Mouse (Mus musculus): ENCODE results near the gene Itga5. TPM values are rescaled to one million over a fixed set of nuclear protein-coding genes. Genes with fewer than 3 reads are reported as not detected.

The Itga5 gene
- total RNA-seq, 1 experiment: 80.8 TPM

GRCm38 (mm10) chr15:103302341-103303021 is 64.1 kb downstream of the Itga5 start:
- Histone ChIP-seq H3K27ac (ENCODE audit: insufficient read depth, low read depth, low read length, poor library complexity, severe bottlenecking) (no peak overlapping the region), H3K4me1 (ENCODE audit: control insufficient read depth in 2 of 2, insufficient read depth in 2 of 2, low read length in 2 of 2, poor library complexity in 1 of 2) (peaks cover 4 to 31% of the 10 kb centered on the region in 2 experiments; a peak in 3 of 4 replicates), H3K4me3 (ENCODE audit: insufficient read depth in 1 of 2, low read depth in 1 of 2, low read length in 2 of 2, poor library complexity in 1 of 2, severe bottlenecking in 1 of 2) (no peak overlapping the region), H3K9me3 (ENCODE audit: control insufficient read depth, insufficient read depth, low read depth, low read length) (no peaks in the 10 kb centered on the region; the same call in 1 of the 2 replicates), H3K36me3 (ENCODE audit: control insufficient read depth, insufficient read depth, low read length, poor library complexity, severe bottlenecking) (no peaks in the 10 kb centered on the region), H3K9ac (ENCODE audit: insufficient read depth, low read depth, low read length, poor library complexity, severe bottlenecking) (no peak overlapping the region)
- TF ChIP-seq MAFK (IDR thresholded peaks at IDR 0.05; ENCODE audit: insufficient read depth, low read depth, low read length) (no peak), CHD2 (IDR thresholded peaks at IDR 0.05; ENCODE audit: low read depth, low read length) (no peak), ZC3H11A (IDR thresholded peaks at IDR 0.05; ENCODE audit: borderline replicate concordance, low read depth, low read length) (no peak), ZNF384 (IDR thresholded peaks at IDR 0.05; ENCODE audit: low read depth, low read length) (no peak), HCFC1 (IDR thresholded peaks at IDR 0.05; ENCODE audit: borderline replicate concordance, insufficient read depth, low read length) (no peak)
- DNase-seq (ENCODE audit: low read depth, low spot score): no peak
- in situ Hi-C loops (cut with MboI; ENCODE audit: low sequenced_read_pairs in 2 of 2, unreplicated experiment in 2 of 2): loop anchor here in 1 of 2 experiments (25.0 kb wide), 1 partner anchor 315 kb away; the partner anchor contains the start of genes Hoxc6, Hoxc8 and Hoxc9

GRCm38 (mm10) chr15:103301547-103302340 is 64.8 kb downstream of the Itga5 start:
- no peak overlapping the region for H3K9ac ChIP-seq (ENCODE audit: insufficient read depth, low read depth, low read length, poor library complexity, severe bottlenecking)
- H3K4me3 ChIP-seq (ENCODE audit: insufficient read depth in 1 of 2, low read depth in 1 of 2, low read length in 2 of 2, poor library complexity in 1 of 2, severe bottlenecking in 1 of 2): no peak overlapping the region
- DNase-seq (ENCODE audit: low read depth, low spot score): no peak

GRCm38 (mm10) chr15:103301046-103301445 is 65.5 kb downstream of the Itga5 start:
- Histone ChIP-seq H3K9me3 (ENCODE audit: control insufficient read depth, insufficient read depth, low read depth, low read length) (no peaks in the 10 kb centered on the region; the same call in 1 of the 2 replicates), H3K9ac (ENCODE audit: insufficient read depth, low read depth, low read length, poor library complexity, severe bottlenecking) (no peak overlapping the region), H3K36me3 (ENCODE audit: control insufficient read depth, insufficient read depth, low read length, poor library complexity, severe bottlenecking) (peaks cover 5% of the 10 kb centered on the region; the same call in 1 of the 2 replicates), H3K4me1 (ENCODE audit: control insufficient read depth in 2 of 2, insufficient read depth in 2 of 2, low read length in 2 of 2, poor library complexity in 1 of 2) (peaks cover 7 to 36% of the 10 kb centered on the region in 2 experiments; a peak in 3 of 4 replicates), H3K4me3 (ENCODE audit: insufficient read depth in 1 of 2, low read depth in 1 of 2, low read length in 2 of 2, poor library complexity in 1 of 2, severe bottlenecking in 1 of 2) (no peak overlapping the region), H3K27ac (ENCODE audit: insufficient read depth, low read depth, low read length, poor library complexity, severe bottlenecking) (no peak overlapping the region)
- in situ Hi-C loops (cut with MboI; ENCODE audit: low sequenced_read_pairs in 2 of 2, unreplicated experiment in 2 of 2): loop anchor here in 1 of 2 experiments (25.0 kb wide), 1 partner anchor 314 kb away; the partner anchor contains the start of genes Hoxc6, Hoxc8 and Hoxc9
- DNase-seq (ENCODE audit: low read depth, low spot score): no peak
- TF ChIP-seq HCFC1 (IDR thresholded peaks at IDR 0.05; ENCODE audit: borderline replicate concordance, insufficient read depth, low read length) (no peak), ZNF384 (IDR thresholded peaks at IDR 0.05; ENCODE audit: low read depth, low read length) (no peak), MAFK (IDR thresholded peaks at IDR 0.05; ENCODE audit: insufficient read depth, low read depth, low read length) (no peak), CHD2 (IDR thresholded peaks at IDR 0.05; ENCODE audit: low read depth, low read length) (no peak), ZC3H11A (IDR thresholded peaks at IDR 0.05; ENCODE audit: borderline replicate concordance, low read depth, low read length) (no peak)

More at GRCm38 (mm10) chr15:103301547-103302340, 64.8 kb downstream of the Itga5 start:
- peaks cover 4 to 34% of the 10 kb centered on the region in 2 experiments; a peak in 3 of 4 replicates for H3K4me1 ChIP-seq (ENCODE audit: control insufficient read depth in 2 of 2, insufficient read depth in 2 of 2, low read length in 2 of 2, poor library complexity in 1 of 2)
- H3K27ac ChIP-seq (ENCODE audit: insufficient read depth, low read depth, low read length, poor library complexity, severe bottlenecking): no peak overlapping the region
- in situ Hi-C loops (cut with MboI; ENCODE audit: low sequenced_read_pairs in 2 of 2, unreplicated experiment in 2 of 2): loop anchor here in 1 of 2 experiments (25.0 kb wide), 1 partner anchor 314 kb away; the partner anchor contains the start of genes Hoxc6, Hoxc8 and Hoxc9
- TF ChIP-seq HCFC1 (IDR thresholded peaks at IDR 0.05; ENCODE audit: borderline replicate concordance, insufficient read depth, low read length): no peak
- TF ChIP-seq ZC3H11A (IDR thresholded peaks at IDR 0.05; ENCODE audit: borderline replicate concordance, low read depth, low read length): no peak
- TF ChIP-seq CHD2 (IDR thresholded peaks at IDR 0.05; ENCODE audit: low read depth, low read length): no peak
- no peak for TF ChIP-seq ZNF384 (IDR thresholded peaks at IDR 0.05; ENCODE audit: low read depth, low read length)
- TF ChIP-seq MAFK (IDR thresholded peaks at IDR 0.05; ENCODE audit: insufficient read depth, low read depth, low read length): no peak
- no peaks in the 10 kb centered on the region; the same call in 1 of the 2 replicates for H3K9me3 ChIP-seq (ENCODE audit: control insufficient read depth, insufficient read depth, low read depth, low read length)
- 0 out of 2 replicates have a peak, but pooled peaks cover under 1% of the 10 kb centered on the region for H3K36me3 ChIP-seq (ENCODE audit: control insufficient read depth, insufficient read depth, low read length, poor library complexity, severe bottlenecking)

- in situ Hi-C loops (cut with MboI; ENCODE audit: low sequenced_read_pairs in 2 of 2, unreplicated experiment in 2 of 2): loop anchor here in 1 of 2 experiments (25.0 kb wide), 1 partner anchor 313 kb away; the partner anchor contains the start of genes Hoxc6, Hoxc8 and Hoxc9
- Histone ChIP-seq H3K9me3 (ENCODE audit: control insufficient read depth, insufficient read depth, low read depth, low read length) (no peaks in the 10 kb centered on the region; the same call in 1 of the 2 replicates), H3K27ac (ENCODE audit: insufficient read depth, low read depth, low read length, poor library complexity, severe bottlenecking) (no peak overlapping the region), H3K9ac (ENCODE audit: insufficient read depth, low read depth, low read length, poor library complexity, severe bottlenecking) (peak overlapping the region; percentile 4; the same call in 1 of the 2 replicates), H3K4me1 (ENCODE audit: control insufficient read depth in 2 of 2, insufficient read depth in 2 of 2, low read length in 2 of 2, poor library complexity in 1 of 2) (peaks cover 7 to 41% of the 10 kb centered on the region in 2 experiments; a peak in 3 of 4 replicates), H3K4me3 (ENCODE audit: insufficient read depth in 1 of 2, low read depth in 1 of 2, low read length in 2 of 2, poor library complexity in 1 of 2, severe bottlenecking in 1 of 2) (no peak overlapping the region), H3K36me3 (ENCODE audit: control insufficient read depth, insufficient read depth, low read length, poor library complexity, severe bottlenecking) (peaks cover 6% of the 10 kb centered on the region; the same call in 1 of the 2 replicates)
- TF ChIP-seq CHD2 (IDR thresholded peaks at IDR 0.05; ENCODE audit: low read depth, low read length) (no peak), ZNF384 (IDR thresholded peaks at IDR 0.05; ENCODE audit: low read depth, low read length) (no peak), MAFK (IDR thresholded peaks at IDR 0.05; ENCODE audit: insufficient read depth, low read depth, low read length) (no peak), ZC3H11A (IDR thresholded peaks at IDR 0.05; ENCODE audit: borderline replicate concordance, low read depth, low read length) (no peak), HCFC1 (IDR thresholded peaks at IDR 0.05; ENCODE audit: borderline replicate concordance, insufficient read depth, low read length) (no peak)
- DNase-seq (ENCODE audit: low read depth, low spot score): no peak
These were observed 66.0 kb downstream of the Itga5 start for GRCm38 (mm10) chr15:103300560-103300959.
